Mouse (Mus musculus) MEL (cell line): ENCODE measurements around the gene Ddx58.

ENCODE experiments used
- BHLHE40 ChIP-seq: IDR thresholded peaks from 2 replicates; pipeline ENCODE4 v1.6.1; 2012; ENCODE audit warnings: low read depth, mild to moderate bottlenecking, inconsistent platforms, low read length, improper control_type of control experiment, borderline replicate concordance
- CTCF ChIP-seq, 3 experiments: IDR thresholded peaks in 2 of 3; conservative IDR thresholded peaks in 1 of 3; 2 replicates each; pipeline ENCODE4 v1.5.1; 2011 to 2012; ENCODE audit warnings: low read length in 3 of 3, low read depth in 2 of 3, mild to moderate bottlenecking in 2 of 3, improper control_type of control experiment in 1 of 3, inconsistent platforms in 1 of 3, mixed read lengths in 1 of 3, moderate library complexity in 1 of 3; ENCODE audit not compliant: control insufficient read depth in 1 of 3, insufficient read depth in 1 of 3, poor library complexity in 1 of 3, severe bottlenecking in 1 of 3
- HCFC1 ChIP-seq: IDR thresholded peaks from 2 replicates; pipeline ENCODE4 v1.6.1; 2012; ENCODE audit warnings: low read depth, mild to moderate bottlenecking, inconsistent platforms, low read length, improper control_type of control experiment, moderate library complexity
- JUND ChIP-seq: IDR thresholded peaks from 2 replicates; pipeline ENCODE4 v1.6.1; 2011; ENCODE audit warnings: low read depth, mild to moderate bottlenecking, improper control_type of control experiment, low read length
- RCOR1 ChIP-seq: IDR thresholded peaks from 2 replicates; pipeline ENCODE4 v1.6.1; 2012; ENCODE audit warnings: low read depth, mild to moderate bottlenecking, inconsistent platforms, low read length, improper control_type of control experiment
- TAL1 ChIP-seq: IDR thresholded peaks from 2 replicates; pipeline ENCODE4 v1.6.1; 2012; ENCODE audit warnings: mild to moderate bottlenecking, inconsistent platforms, low read length, moderate library complexity, mixed read lengths
- TCF12 ChIP-seq: IDR thresholded peaks from 2 replicates; pipeline ENCODE4 v1.6.1; 2014; ENCODE audit warnings: low read depth, mild to moderate bottlenecking, inconsistent platforms, low read length, improper control_type of control experiment, moderate library complexity
- USF1 ChIP-seq: IDR thresholded peaks from 2 replicates; pipeline ENCODE4 v1.6.1; 2014; ENCODE audit warnings: low read depth, mild to moderate bottlenecking, inconsistent platforms, low read length, improper control_type of control experiment, moderate library complexity

DNA sequence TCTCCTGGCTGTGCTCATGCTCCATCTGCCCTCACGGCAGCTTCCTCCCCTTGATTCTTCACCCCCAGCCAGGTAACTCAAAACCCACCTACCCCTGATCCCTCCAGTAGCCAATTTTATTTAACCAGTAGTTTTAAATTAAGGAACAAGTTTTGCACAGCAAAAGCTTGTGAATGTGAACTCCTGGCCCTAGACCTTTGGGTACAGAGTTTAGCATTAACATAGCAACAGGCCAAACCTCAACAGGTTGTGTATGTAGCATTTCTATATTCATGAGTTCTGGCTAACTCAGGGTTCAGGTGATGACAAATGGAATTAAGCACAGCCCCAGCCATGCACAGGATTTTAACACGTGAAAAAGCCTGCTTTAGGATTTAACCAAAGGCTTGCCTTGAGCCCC is 47.4 kb downstream of the Ddx58 start:
- TF ChIP-seq TAL1: no peak
- TF ChIP-seq JUND: no peak
- TF ChIP-seq USF1: no peak
- no peak for TF ChIP-seq CTCF (IDR thresholded peaks at IDR 0.05 in 2 of 3, conservative IDR thresholded peaks at IDR 0.05 in 1 of 3; ENCODE audit: control insufficient read depth in 1 of 3, insufficient read depth in 1 of 3, low read depth in 2 of 3, low read length in 3 of 3, poor library complexity in 1 of 3, severe bottlenecking in 1 of 3)
- TF ChIP-seq BHLHE40: no peak
- TF ChIP-seq RCOR1: no peak
- no peak for TF ChIP-seq TCF12
- no peak for TF ChIP-seq HCFC1
